In the genomic region with DNA sequence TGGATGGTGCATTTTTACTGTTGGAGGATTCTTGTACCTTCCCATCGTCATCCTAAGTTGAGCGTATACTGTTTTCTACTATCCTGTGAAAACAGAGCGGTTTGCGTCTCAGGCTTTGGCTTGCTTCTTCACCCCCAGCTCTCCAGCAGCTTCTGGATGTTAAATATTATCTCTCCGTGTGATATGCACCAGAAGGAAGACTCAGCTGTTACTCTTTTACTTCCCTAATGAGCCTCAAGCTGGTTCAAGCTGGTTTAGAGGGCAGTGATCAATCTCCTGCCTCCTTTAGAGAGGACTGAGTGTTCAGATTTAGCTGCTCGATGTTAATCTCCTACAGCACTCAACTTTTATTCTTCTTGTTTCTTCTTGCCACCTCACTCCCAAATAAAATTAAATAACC, we compare ENCODE assay signal across 29 mouse cellular contexts. TPM values are rescaled to one million over a fixed set of nuclear protein-coding genes. Genes with fewer than 3 reads are reported as not detected.
DNase-seq lines count a peak whose midpoint lies in the region; ATAC-seq and TF ChIP-seq lines count a peak whose summit lies in the region.
"Had no signal": no experiment of that assay in that cellular context is flagged by ENCODE, and none has a peak within 500 bp of the region (broad histone marks: within the 10 kb centered on the region; RNA-seq: fewer than 3 reads in every experiment).

No protein-coding gene starts in this region.

- DNase-seq in hindbrain, embryonic 14.5 days (ENCODE audit: low spot score) = peak; percentile 33
- DNase-seq in hindbrain, postnatal 0 days (ENCODE audit: low spot score) = no peak
- DNase-seq in brain, adult 2 months (ENCODE audit: low read depth, low spot score) = peak; percentile 26
- peak; percentile 61 to 75 for DNase-seq in kidney, postnatal 25 days
- DNase-seq in left cerebral cortex, postnatal 10 days (ENCODE audit: extremely low spot score in 1 of 2, low spot score in 2 of 2) = no peak
- no peak for DNase-seq in left cerebral cortex, adult 11 months (ENCODE audit: low spot score)
- DNase-seq: adrenal gland, postnatal 10 days; cerebellum, adult 11 months; cerebellum, adult 9-10 months; cerebellum, postnatal 36 days; gastrocnemius, postnatal 36 days; heart, adult 18-20 months; heart, postnatal 36 days; layer of hippocampus, postnatal 36 days; left cerebral cortex, postnatal 4 days; liver, postnatal 0 days; lung, postnatal 36 days; right cerebral cortex, postnatal 25 days; thymus, adult 2 months; thymus, postnatal 36 days had no signal

- H3K9ac ChIP-seq in hindbrain, embryonic 14.5 days = no peak overlapping the region
- no peak overlapping the region for H3K9ac ChIP-seq in hindbrain, postnatal 0 days (replicated peaks; ENCODE audit: low read length)
- no peak overlapping the region for H3K9ac ChIP-seq in kidney, embryonic 15.5 days
- H3K9ac ChIP-seq: forebrain, embryonic 13.5 days; hindbrain, embryonic 12.5 days; liver, embryonic 12.5 days; liver, postnatal 0 days; midbrain, embryonic 13.5 days; neural tube, embryonic 15.5 days had no signal

- no peak for ATAC-seq in hindbrain, embryonic 14.5 days (ENCODE audit: low FRiP score)
- ATAC-seq in hindbrain, postnatal 0 days = no peak
- ATAC-seq in kidney, embryonic 15.5 days (replicated peaks; ENCODE audit: low FRiP score) = peak; percentile 27; the same call in 1 of the 2 replicates
- ATAC-seq: forebrain, embryonic 13.5 days; intestine, postnatal 0 days; liver, embryonic 12.5 days; liver, postnatal 0 days; midbrain, embryonic 13.5 days had no signal

- no peak overlapping the region for H3K27ac ChIP-seq in hindbrain, embryonic 14.5 days
- H3K27ac ChIP-seq in hindbrain, postnatal 0 days = no peak overlapping the region
- H3K27ac ChIP-seq in kidney, embryonic 15.5 days = no peak overlapping the region
- H3K27ac ChIP-seq: forebrain, embryonic 13.5 days; hindbrain, embryonic 12.5 days; liver, embryonic 12.5 days; midbrain, embryonic 13.5 days; neural tube, embryonic 15.5 days had no signal

- no peak for TF ChIP-seq CTCF in hindbrain, postnatal 0 days (IDR thresholded peaks at IDR 0.05; ENCODE audit: low read depth)

- no peaks in the 10 kb centered on the region for H3K9me3 ChIP-seq in hindbrain, embryonic 14.5 days (ENCODE audit: control insufficient read depth, low read length)
- no peaks in the 10 kb centered on the region for H3K9me3 ChIP-seq in hindbrain, postnatal 0 days (ENCODE audit: low read length)
- no peaks in the 10 kb centered on the region for H3K9me3 ChIP-seq in kidney, embryonic 15.5 days (replicated peaks)
- H3K9me3 ChIP-seq: forebrain, embryonic 13.5 days; hindbrain, embryonic 12.5 days; liver, embryonic 12.5 days; midbrain, embryonic 13.5 days; neural tube, embryonic 15.5 days had no signal

- H3K36me3 ChIP-seq in hindbrain, embryonic 14.5 days (replicated peaks; ENCODE audit: control insufficient read depth, insufficient read depth) = no peaks in the 10 kb centered on the region
- no peaks in the 10 kb centered on the region for H3K36me3 ChIP-seq in hindbrain, postnatal 0 days (ENCODE audit: insufficient read depth, low read length)
- H3K36me3 ChIP-seq in kidney, embryonic 15.5 days = no peaks in the 10 kb centered on the region
- H3K36me3 ChIP-seq: G1E; hindbrain, embryonic 12.5 days; liver, embryonic 12.5 days; midbrain, embryonic 13.5 days; neural tube, embryonic 15.5 days had no signal

- H3K4me1 ChIP-seq in hindbrain, embryonic 14.5 days (replicated peaks; ENCODE audit: control insufficient read depth, insufficient read depth, low read length) = peaks cover 18% of the 10 kb centered on the region; the same call in 1 of the 2 replicates
- H3K4me1 ChIP-seq in hindbrain, postnatal 0 days (ENCODE audit: insufficient read depth, low read length) = peaks cover 3% of the 10 kb centered on the region; the same call in 1 of the 2 replicates
- H3K4me1 ChIP-seq in kidney, embryonic 15.5 days = peaks cover 22% of the 10 kb centered on the region

- intact Hi-C loops in left cerebral cortex, postnatal 10 days (cut with DNase I) = no loop called here

- H3K4me3 ChIP-seq in hindbrain, embryonic 14.5 days (replicated peaks; ENCODE audit: low read length) = no peak overlapping the region
- no peak overlapping the region for H3K4me3 ChIP-seq in hindbrain, postnatal 0 days (ENCODE audit: low read length)
- H3K4me3 ChIP-seq in kidney, embryonic 15.5 days (replicated peaks) = no peak overlapping the region
- H3K4me3 ChIP-seq: forebrain, embryonic 13.5 days; hindbrain, embryonic 12.5 days; liver, embryonic 12.5 days; midbrain, embryonic 13.5 days; neural tube, embryonic 15.5 days had no signal

- whole genome bisulfite sequencing in hindbrain, embryonic 14.5 days = 71% methylated on average over 6 of the region's 6 CpGs
- WGBS in hindbrain, postnatal 0 days = 66% methylated on average over 6 of the region's 6 CpGs
- 70% methylated on average over 6 of the region's 6 CpGs for WGBS in kidney, embryonic 15.5 days

- H3K4me2 ChIP-seq in hindbrain, embryonic 14.5 days (replicated peaks) = no peak overlapping the region
- H3K4me2 ChIP-seq in hindbrain, postnatal 0 days (ENCODE audit: low read depth, low read length) = no peak overlapping the region
- H3K4me2 ChIP-seq in kidney, embryonic 15.5 days = no peak overlapping the region
- H3K4me2 ChIP-seq: forebrain, embryonic 13.5 days; heart, embryonic 11.5 days; hindbrain, embryonic 12.5 days; liver, embryonic 12.5 days; midbrain, embryonic 13.5 days; neural tube, embryonic 15.5 days had no signal

- no peaks in the 10 kb centered on the region for H3K27me3 ChIP-seq in hindbrain, embryonic 14.5 days (ENCODE audit: control insufficient read depth, insufficient read depth, low read length)
- no peaks in the 10 kb centered on the region for H3K27me3 ChIP-seq in hindbrain, postnatal 0 days (ENCODE audit: insufficient read depth, low read length)
- H3K27me3 ChIP-seq in kidney, embryonic 15.5 days = no peaks in the 10 kb centered on the region
- H3K27me3 ChIP-seq: liver, embryonic 12.5 days; neural tube, embryonic 15.5 days had no signal

RNA-seq across cellular contexts. Expression of a gene that starts 3.5 kb away (rescaled TPM):
- 7.6 and 9.9 TPM in 2 replicates for polyA plus RNA-seq in hindbrain, embryonic 14.5 days (2014; fragmentation: Nextera tagmentation; extraction: Ambion mirVana)
- total RNA-seq in hindbrain, postnatal 0 days (2014; rRNA removed) = 11.4 and 12.9 TPM in 2 replicates
- 10.6 and 11.6 TPM in 2 replicates for polyA plus RNA-seq in hindbrain, postnatal 0 days (2015; fragmentation: Nextera tagmentation; extraction: Ambion mirVana)
- 17.4 and 19.8 TPM in 2 replicates for polyA plus RNA-seq in kidney, embryonic 15.5 days (2015; fragmentation: Nextera tagmentation; extraction: Ambion mirVana)
- 1 to 10 TPM; 3.3 to 3.9 TPM for total RNA-seq in left cerebral cortex, postnatal 10 days (2021)
- polyA plus RNA-seq: G1E had no signal

RNA-seq across cellular contexts. Expression of a gene that starts 42.5 kb away (rescaled TPM):
- polyA plus RNA-seq in hindbrain, embryonic 14.5 days (2014; fragmentation: Nextera tagmentation; extraction: Ambion mirVana) = 42.1 and 45.5 TPM in 2 replicates
- 37.0 TPM in 2 replicates for total RNA-seq in hindbrain, postnatal 0 days (2014; rRNA removed)
- 31.3 and 33.7 TPM in 2 replicates for polyA plus RNA-seq in hindbrain, postnatal 0 days (2015; fragmentation: Nextera tagmentation; extraction: Ambion mirVana)
- polyA plus RNA-seq in kidney, embryonic 15.5 days (2015; fragmentation: Nextera tagmentation; extraction: Ambion mirVana) = 8.0 and 8.1 TPM in 2 replicates
- total RNA-seq in left cerebral cortex, postnatal 10 days (2021) = 10 to 100 TPM; 55.1 to 56.2 TPM

RNA-seq across cellular contexts. Expression of a gene that starts 51.7 kb away (rescaled TPM):
- 0.60 and 0.79 TPM in 2 replicates for polyA plus RNA-seq in hindbrain, embryonic 14.5 days (2014; fragmentation: Nextera tagmentation; extraction: Ambion mirVana)
- total RNA-seq in hindbrain, postnatal 0 days (2014; rRNA removed) = 0.21 and 0.22 TPM in 2 replicates
- 0.41 and 0.54 TPM in 2 replicates for polyA plus RNA-seq in hindbrain, postnatal 0 days (2015; fragmentation: Nextera tagmentation; extraction: Ambion mirVana)
- 2.2 and 2.6 TPM in 2 replicates for polyA plus RNA-seq in kidney, embryonic 15.5 days (2015; fragmentation: Nextera tagmentation; extraction: Ambion mirVana)
- under 1 TPM; 0.53 to 0.81 TPM for total RNA-seq in left cerebral cortex, postnatal 10 days (2021)
- polyA plus RNA-seq: G1E had no signal

Comparison
In these comparisons a context has a peak if more than half of its experiments do, and no peak if none do; other contexts are left out.
1. DNase-seq: peak in hindbrain, embryonic 14.5 days (single experiment), brain, adult 2 months (single experiment) and kidney, postnatal 25 days (2 of 2); none in hindbrain, postnatal 0 days (single experiment), left cerebral cortex, postnatal 10 days (0 of 2) and left cerebral cortex, adult 11 months (single experiment).